Mouse (Mus musculus): Measurements from ENCODE around the gene Otulin.

- TF ChIP-seq POLR2A (IDR thresholded peaks at IDR 0.05; ENCODE audit: control insufficient read depth in 1 of 2, insufficient read depth in 1 of 2, low read depth in 1 of 2, low read length in 2 of 2, poor library complexity in 1 of 2) (no peak), MEF2A (IDR thresholded peaks at IDR 0.05; ENCODE audit: extremely low read depth, insufficient replicate concordance, low read depth, low read length, poor library complexity, severe bottlenecking) (no peak), CTCF (IDR thresholded peaks at IDR 0.05 in 2 of 3, conservative IDR thresholded peaks at IDR 0.05 in 1 of 3; ENCODE audit: control insufficient read depth in 1 of 3, insufficient read depth in 1 of 3, low read depth in 2 of 3, low read length in 3 of 3, poor library complexity in 1 of 3, severe bottlenecking in 1 of 3) (no peak), MAZ (IDR thresholded peaks at IDR 0.05; ENCODE audit: low read depth, low read length) (no peak), ETS1 (IDR thresholded peaks at IDR 0.05; ENCODE audit: low read depth, low read length) (no peak), USF1 (IDR thresholded peaks at IDR 0.05; ENCODE audit: low read depth, low read length) (no peak), POLR2AphosphoS2 (IDR thresholded peaks at IDR 0.05; ENCODE audit: low read length) (no peak), TCF12 (IDR thresholded peaks at IDR 0.05; ENCODE audit: low read depth, low read length) (no peak), MAX (IDR thresholded peaks at IDR 0.05; ENCODE audit: low read length) (no peak), TAL1 (IDR thresholded peaks at IDR 0.05; ENCODE audit: low read length) (no peak), GABPA (IDR thresholded peaks at IDR 0.05; ENCODE audit: low read depth, low read length) (no peak)
Observed at GRCm38 (mm10) chr15:27641171-27641570, 10.7 kb upstream of the Otulin start.

All from MEL (cell line).